In genomic region chr8:84338493-84338892, GRCm38 (mm10) we compare ENCODE assay signal across 8 mouse cellular contexts. TPM values are rescaled to one million over a fixed set of nuclear protein-coding genes. Genes with fewer than 3 reads are reported as not detected.
DNase-seq lines count a peak whose midpoint lies in the region; ATAC-seq and TF ChIP-seq lines count a peak whose summit lies in the region.
"Had no signal": no experiment of that assay in that cellular context is flagged by ENCODE, and none has a peak within 500 bp of the region (broad histone marks: within the 10 kb centered on the region; RNA-seq: fewer than 3 reads in every experiment).

No protein-coding gene starts in this region.

- H3K9ac ChIP-seq in embryonic facial prominence, embryonic 13.5 days = no peak overlapping the region
- H3K9ac ChIP-seq in hindbrain, postnatal 0 days (replicated peaks; ENCODE audit: low read length) = 0 out of 2 replicates have a peak overlapping the region, but pooled peaks have one; percentile 3

- no peak for TF ChIP-seq POLR2A in small intestine, adult 2 months (IDR thresholded peaks at IDR 0.05; ENCODE audit: low read depth, low read length)

- peaks cover 49% of the 10 kb centered on the region for H3K27me3 ChIP-seq in embryonic facial prominence, embryonic 13.5 days
- H3K27me3 ChIP-seq in hindbrain, postnatal 0 days (ENCODE audit: insufficient read depth, low read length) = peaks cover 3% of the 10 kb centered on the region; the same call in 1 of the 2 replicates
- H3K27me3 ChIP-seq in small intestine, adult 2 months (ENCODE audit: control insufficient read depth, insufficient read depth, low read length) = no peaks in the 10 kb centered on the region

- intact Hi-C loops in left cerebral cortex, postnatal 14 days (cut with DNase I) = loop anchor here (5.0 kb wide), 1 partner anchor 41 kb away; no protein-coding TSS in a partner anchor

- ATAC-seq in embryonic facial prominence, embryonic 13.5 days (ENCODE audit: insufficient number of reproducible peaks, insufficient read depth, low FRiP score, low TSS enrichment, low read depth) = no peak
- peak; percentile 45; the same call in 1 of the 2 replicates for ATAC-seq in hindbrain, postnatal 0 days
- ATAC-seq: Patski had no signal

- peak; percentile 21 to 37 for DNase-seq in left cerebral cortex, postnatal 14 days (ENCODE audit: low spot score in 2 of 2)
- DNase-seq in left cerebral cortex, adult 11 months (ENCODE audit: low spot score) = no peak
- peak; percentile 27 for DNase-seq in hindbrain, postnatal 0 days (ENCODE audit: low spot score)
- DNase-seq in layer of hippocampus, postnatal 14 days (ENCODE audit: low spot score in 2 of 2) = no peak
- DNase-seq in lung, adult 18-20 months = no peak

- WGBS in embryonic facial prominence, embryonic 13.5 days = 10% methylated on average over 17 of the region's 17 CpGs
- WGBS in hindbrain, postnatal 0 days = 6% methylated on average over 17 of the region's 17 CpGs
- 11% methylated on average over 17 of the region's 17 CpGs for WGBS in small intestine, adult 2 months

- no peak for TF ChIP-seq CTCF in hindbrain, postnatal 0 days (IDR thresholded peaks at IDR 0.05; ENCODE audit: low read depth)
- TF ChIP-seq CTCF in small intestine, adult 2 months (IDR thresholded peaks at IDR 0.05; ENCODE audit: extremely low read depth, insufficient read length, insufficient replicate concordance, low read depth, low read length) = no peak

- H3K4me1 ChIP-seq in embryonic facial prominence, embryonic 13.5 days = 0 out of 2 replicates have a peak, but pooled peaks cover 3% of the 10 kb centered on the region
- no peaks in the 10 kb centered on the region; the same call in 1 of the 2 replicates for H3K4me1 ChIP-seq in hindbrain, postnatal 0 days (ENCODE audit: insufficient read depth, low read length)
- peaks cover 13% of the 10 kb centered on the region for H3K4me1 ChIP-seq in small intestine, adult 2 months (ENCODE audit: control insufficient read depth, insufficient read depth, insufficient read length, low read length)

- H3K4me3 ChIP-seq in embryonic facial prominence, embryonic 13.5 days = no peak overlapping the region
- H3K4me3 ChIP-seq in hindbrain, postnatal 0 days (ENCODE audit: low read length) = peak overlapping the region; percentile 28
- H3K4me3 ChIP-seq in small intestine, adult 2 months (ENCODE audit: low read depth, low read length) = peak overlapping the region; percentile 51

- no peaks in the 10 kb centered on the region for H3K36me3 ChIP-seq in embryonic facial prominence, embryonic 13.5 days
- H3K36me3 ChIP-seq in hindbrain, postnatal 0 days (ENCODE audit: insufficient read depth, low read length) = no peaks in the 10 kb centered on the region
- no peaks in the 10 kb centered on the region for H3K36me3 ChIP-seq in small intestine, adult 2 months (ENCODE audit: control insufficient read depth, insufficient read depth, low read length)

- no peaks in the 10 kb centered on the region for H3K9me3 ChIP-seq in embryonic facial prominence, embryonic 13.5 days
- H3K9me3 ChIP-seq in hindbrain, postnatal 0 days (ENCODE audit: low read length) = no peaks in the 10 kb centered on the region

- H3K4me2 ChIP-seq in embryonic facial prominence, embryonic 13.5 days = 0 out of 2 replicates have a peak overlapping the region, but pooled peaks have one; percentile 2
- peak overlapping the region; percentile 55 for H3K4me2 ChIP-seq in hindbrain, postnatal 0 days (ENCODE audit: low read depth, low read length)

- H3K27ac ChIP-seq in embryonic facial prominence, embryonic 13.5 days = no peak overlapping the region
- H3K27ac ChIP-seq in hindbrain, postnatal 0 days = no peak overlapping the region
- no peak overlapping the region for H3K27ac ChIP-seq in small intestine, adult 2 months (ENCODE audit: insufficient read depth, low read depth, low read length)

RNA-seq across cellular contexts. Expression of gene Cacna1a, which starts 49.7 kb away (rescaled TPM):
- 100 to 1,000 TPM; 288 to 326 TPM for total RNA-seq in left cerebral cortex, postnatal 14 days (2021)
- 10.9 and 12.2 TPM in 2 replicates for polyA plus RNA-seq in embryonic facial prominence, embryonic 13.5 days (2015; fragmentation: Nextera tagmentation; extraction: Ambion mirVana)
- 59.5 and 70.5 TPM in 2 replicates for total RNA-seq in hindbrain, postnatal 0 days (2014; rRNA removed)
- polyA plus RNA-seq in hindbrain, postnatal 0 days (2015; fragmentation: Nextera tagmentation; extraction: Ambion mirVana) = 16.5 and 17.4 TPM in 2 replicates
- 5.2 and 23.5 TPM in 2 replicates for polyA plus RNA-seq in small intestine, adult 2 months (2012; rRNA removed)
- total RNA-seq in layer of hippocampus, postnatal 14 days (2021) = 100 to 1,000 TPM; 256 to 259 TPM

Comparison
In these comparisons a context has a peak if more than half of its experiments do, and no peak if none do; other contexts are left out.
1. DNase-seq: peak in left cerebral cortex, postnatal 14 days (2 of 2) and hindbrain, postnatal 0 days (single experiment); none in left cerebral cortex, adult 11 months (single experiment), layer of hippocampus, postnatal 14 days (0 of 2) and lung, adult 18-20 months (0 of 2).